Mouse (Mus musculus) midbrain, postnatal 0 days (tissue): Measurements from ENCODE around the gene Kcnq1. TPM values are rescaled to one million over a fixed set of nuclear protein-coding genes. Genes with fewer than 3 reads are reported as not detected.

ENCODE experiments used
- ATAC-seq: fragments of 200-750 bp; cut with Nextera tagmentation; 2 replicates; pipeline ENCODE4 v1.8.0; 2017; ENCODE audit warnings: moderate number of reproducible peaks, mild to moderate bottlenecking, moderate TSS enrichment, moderate library complexity; ENCODE audit not compliant: low FRiP score
- DNase-seq: peaks from one replicate; pipeline ENCODE4 v3.0.0-alpha.2; 2015; ENCODE audit warnings: low spot score
- H3K27ac ChIP-seq: fragments of 300-500 bp; sonication (generic); 2 replicates; pipeline ENCODE4 v1.5.1; 2014; ENCODE audit warnings: low read depth, mild to moderate bottlenecking, low read length, mixed read lengths
- H3K27me3 ChIP-seq: fragments of 300-500 bp; sonication (generic); 2 replicates; pipeline ENCODE4 v1.6.1; 2014; ENCODE audit warnings: low read length, control low read depth, mixed read lengths; ENCODE audit not compliant: insufficient read depth
- H3K36me3 ChIP-seq: fragments of 300-500 bp; sonication (generic); 2 replicates; pipeline ENCODE4 v1.6.1; 2014; ENCODE audit warnings: low read length, control low read depth, mixed read lengths; ENCODE audit not compliant: insufficient read depth
- H3K4me1 ChIP-seq: fragments of 300-500 bp; sonication (generic); 2 replicates; pipeline ENCODE4 v1.6.1; 2014; ENCODE audit warnings: mild to moderate bottlenecking, control low read depth, antibody characterized with exemption, low read length, mixed read lengths; ENCODE audit not compliant: insufficient read depth
- H3K4me2 ChIP-seq: fragments of 300-500 bp; sonication (generic); 2 replicates; pipeline ENCODE4 v1.6.1; 2014; ENCODE audit warnings: low read depth, mild to moderate bottlenecking, low read length, mixed read lengths; ENCODE audit not compliant: poor library complexity, severe bottlenecking
- H3K4me3 ChIP-seq: fragments of 300-500 bp; sonication (generic); 2 replicates; pipeline ENCODE4 v1.5.1; 2014; ENCODE audit warnings: low read depth, mild to moderate bottlenecking, low read length, moderate library complexity
- H3K9ac ChIP-seq: fragments of 300-500 bp; sonication (generic); replicated peaks from 2 replicates; pipeline ENCODE4 v1.6.1; 2014; ENCODE audit warnings: mild to moderate bottlenecking, low read length, moderate library complexity, mixed read lengths; ENCODE audit not compliant: poor library complexity, severe bottlenecking
- H3K9me3 ChIP-seq: fragments of 300-500 bp; sonication (generic); 2 replicates; pipeline ENCODE4 v1.6.1; 2016; ENCODE audit warnings: low read length, control low read depth
- CTCF ChIP-seq: IDR thresholded peaks from 2 replicates; pipeline ENCODE4 v1.5.1; 2016; ENCODE audit warnings: antibody characterized with exemption, mild to moderate bottlenecking
- WGBS: fragments of 180-500 bp; shearing (Covaris S2); extraction: QIAGEN DNeasy Blood & Tissue Kit; methylation state at CpG from one replicate; pipeline ENCODE4 v1.1.7; 2014; 5-methylcytosine and 5-hydroxymethylcytosine counted together
- polyA plus RNA-seq: library from polyadenylated mRNA; unstranded; fragments of >200 nt; fragmentation: Nextera tagmentation; extraction: Ambion mirVana; gene quantifications from 2 replicates; pipeline ENCODE4 v1.2.1, GENCODE M21; 2015
- total RNA-seq: library from RNA; depleted of rRNA; stranded (reverse); fragments of >200 nt; gene quantifications from 2 replicates; pipeline ENCODE4 v1.2.3, GENCODE M21; 2014

The Kcnq1 gene
- total and polyA plus RNA-seq, 2 experiments from 2014 or later: 0.44 to 1.2 TPM

GRCm38 (mm10) chr7:143064226-143064625 lies 41.9 kb upstream of the Kcnq1 start:
- Histone ChIP-seq H3K9ac (no peak overlapping the region), H3K36me3 (peaks cover 44% of the 10 kb centered on the region), H3K4me2 (no peak overlapping the region), H3K9me3 (no peaks in the 10 kb centered on the region), H3K4me3 (no peak overlapping the region), H3K27me3 (no peaks in the 10 kb centered on the region), H3K27ac (no peak overlapping the region), H3K4me1 (no peaks in the 10 kb centered on the region; the same call in 1 of the 2 replicates)
- peak; percentile 78 for DNase-seq
- no peak for TF ChIP-seq CTCF
- ATAC-seq: no peak
- WGBS: 33% methylated on average over 6 of the region's 6 CpGs

- peaks cover 8% of the 10 kb centered on the region for H3K4me1 ChIP-seq
- TF ChIP-seq CTCF: no peak
- DNase-seq (no peak), ATAC-seq (no peak)
- peaks cover 44% of the 10 kb centered on the region for H3K36me3 ChIP-seq
- H3K9me3 ChIP-seq: no peaks in the 10 kb centered on the region
- H3K9ac ChIP-seq: no peak overlapping the region
- H3K27ac ChIP-seq: no peak overlapping the region
- no peaks in the 10 kb centered on the region for H3K27me3 ChIP-seq
- no peak overlapping the region for H3K4me2 ChIP-seq
- WGBS: 92% methylated on average over 2 of the region's 2 CpGs
- H3K4me3 ChIP-seq: no peak overlapping the region
These were observed 40.5 kb upstream of the Kcnq1 start for GRCm38 (mm10) chr7:143065692-143066091.

GRCm38 (mm10) chr7:143067469-143067868 lies 38.7 kb upstream of the Kcnq1 start:
- Histone ChIP-seq H3K4me2 (no peak overlapping the region), H3K27me3 (no peaks in the 10 kb centered on the region), H3K4me3 (no peak overlapping the region), H3K9ac (no peak overlapping the region), H3K4me1 (peaks cover 8% of the 10 kb centered on the region), H3K27ac (peak overlapping the region; percentile 95; the same call in 1 of the 2 replicates), H3K36me3 (peaks cover 47% of the 10 kb centered on the region), H3K9me3 (no peaks in the 10 kb centered on the region)
- 64% methylated on average over 2 of the region's 2 CpGs for WGBS
- no peak for DNase-seq
- no peak for ATAC-seq
- no peak for TF ChIP-seq CTCF

GRCm38 (mm10) chr7:143067897-143068296 lies 38.3 kb upstream of the Kcnq1 start:
- no peak for ATAC-seq
- Histone ChIP-seq H3K4me1 (peaks cover 8% of the 10 kb centered on the region), H3K9ac (0 out of 2 replicates have a peak overlapping the region, but pooled peaks have one; percentile 59), H3K36me3 (peaks cover 46% of the 10 kb centered on the region), H3K9me3 (no peaks in the 10 kb centered on the region), H3K27me3 (no peaks in the 10 kb centered on the region), H3K4me2 (peak overlapping the region; percentile 59), H3K27ac (peak overlapping the region; percentile 95), H3K4me3 (no peak overlapping the region)
- TF ChIP-seq CTCF: no peak
- DNase-seq: no peak
- 83% methylated on average over 3 of the region's 3 CpGs for WGBS

DNA sequence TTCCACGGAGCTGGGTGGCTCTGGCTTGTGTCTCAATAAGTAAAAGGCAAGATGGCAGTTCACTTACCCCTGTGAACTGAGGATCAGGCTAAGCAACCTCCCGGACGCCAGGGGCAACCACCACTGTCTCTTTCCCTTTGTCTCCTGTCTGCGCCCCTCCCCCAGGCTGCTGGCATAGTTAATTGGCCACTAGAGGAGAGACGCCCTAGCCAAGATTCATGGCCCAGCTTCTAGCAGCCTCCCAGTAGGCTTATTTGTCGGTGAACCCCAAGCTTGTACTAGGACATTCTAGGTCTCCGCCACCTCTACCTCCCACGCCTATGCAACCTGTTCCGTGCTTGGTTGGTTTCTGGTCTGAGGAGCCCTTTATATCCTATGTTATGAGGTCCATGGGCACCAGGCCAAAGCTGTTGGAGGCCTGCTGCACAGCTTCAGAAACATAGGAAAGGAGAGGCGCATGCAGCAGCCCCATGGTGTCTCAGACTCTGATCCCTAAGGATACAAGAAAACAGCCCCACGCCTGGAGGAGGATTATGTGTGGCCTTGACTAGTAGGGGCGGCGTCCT lies 37.8 kb upstream of the Kcnq1 start:
- H3K4me2 ChIP-seq: peak overlapping the region; percentile 59
- H3K4me1 ChIP-seq: peaks cover 8% of the 10 kb centered on the region
- 34% methylated on average over 13 of the region's 13 CpGs for WGBS
- H3K4me3 ChIP-seq: peak overlapping the region; percentile 33
- peak; percentile 72 for DNase-seq
- no peaks in the 10 kb centered on the region for H3K27me3 ChIP-seq
- H3K27ac ChIP-seq: peak overlapping the region; percentile 95
- H3K9me3 ChIP-seq: no peaks in the 10 kb centered on the region
- ATAC-seq: peak; percentile 1; the same call in 1 of the 2 replicates
- H3K9ac ChIP-seq: peak overlapping the region; percentile 59
- peaks cover 40% of the 10 kb centered on the region for H3K36me3 ChIP-seq
- peak; percentile 22; the same call in 1 of the 2 replicates for TF ChIP-seq CTCF

DNA sequence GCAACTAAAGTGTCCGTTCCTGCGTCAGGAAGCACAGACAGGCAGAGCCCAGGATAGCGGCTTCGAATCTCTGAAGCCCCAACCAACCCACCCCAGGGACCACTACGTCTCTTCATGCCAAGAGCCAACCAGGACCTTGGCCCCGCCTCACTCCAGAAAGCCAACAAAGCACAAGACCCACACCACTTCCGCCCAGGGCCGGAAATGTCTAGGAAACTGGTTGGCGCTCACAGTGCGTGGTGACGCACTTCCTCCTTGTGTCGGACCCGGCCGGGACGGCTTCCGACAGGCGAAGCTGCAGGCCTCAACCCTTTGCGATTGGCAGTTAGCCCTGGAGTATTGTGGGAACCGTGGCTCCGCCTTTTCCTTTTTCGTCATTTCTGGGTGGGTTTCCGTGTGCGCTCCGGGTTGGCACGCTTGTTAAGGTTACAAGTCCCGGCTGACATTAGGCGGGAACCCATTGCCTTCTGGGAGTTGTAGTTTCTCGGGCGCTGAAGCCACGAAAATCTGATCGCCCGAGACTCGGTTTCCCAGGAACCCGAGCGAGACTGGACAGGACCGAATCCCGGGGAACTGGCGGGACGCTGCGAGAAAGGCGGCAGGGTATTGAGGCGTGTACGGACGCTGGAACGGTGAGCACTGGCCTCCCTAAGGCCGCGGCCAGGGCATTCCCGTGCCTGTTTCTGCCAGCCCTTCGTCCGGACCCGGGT lies 37.1 kb upstream of the Kcnq1 start, which contains the start of gene Tssc4:
Gene Tssc4, plus strand, starts transcription at position 368 of the 710 bp plus-strand sequence.
- ATAC-seq (peak; percentile 97), DNase-seq (peak; percentile 100)
- H3K4me2 ChIP-seq: peak within 1 kb of the TSS; percentile 97
- peaks cover 34% of the 10 kb centered on the region for H3K36me3 ChIP-seq
- H3K27me3 ChIP-seq: no peaks in the 10 kb centered on the region
- H3K9ac ChIP-seq: peak within 1 kb of the TSS; percentile 85
- peak within 1 kb of the TSS; percentile 95 for H3K27ac ChIP-seq
- H3K4me3 ChIP-seq: peak within 1 kb of the TSS; percentile 74
- H3K4me1 ChIP-seq: peaks cover 8% of the 10 kb centered on the region
- no peaks in the 10 kb centered on the region for H3K9me3 ChIP-seq
- WGBS: 0% methylated on average over 51 of the region's 51 CpGs
- TF ChIP-seq CTCF: no peak
